Mouse (Mus musculus) heart, embryonic 16.5 days (tissue): ENCODE results near the gene Tspan13. TPM values are rescaled to one million over a fixed set of nuclear protein-coding genes. Genes with fewer than 3 reads are reported as not detected.

ENCODE experiments used
- ATAC-seq: fragments of 200-750 bp; cut with Nextera tagmentation; replicated peaks from 2 replicates; pipeline ENCODE4 v1.8.0; 2017; ENCODE audit warnings: moderate number of reproducible peaks; ENCODE audit not compliant: insufficient read depth, low FRiP score; ENCODE audit errors: extremely low read depth
- H3K27ac ChIP-seq: fragments of 300-500 bp; sonication (generic); 2 replicates; pipeline ENCODE4 v1.5.1; 2014; ENCODE audit warnings: mild to moderate bottlenecking, low read length, control low read depth, moderate library complexity
- H3K27me3 ChIP-seq: fragments of 300-500 bp; sonication (generic); 2 replicates; pipeline ENCODE4 v1.6.1; 2014; ENCODE audit warnings: low read length, mixed read lengths; ENCODE audit not compliant: control insufficient read depth, insufficient read depth
- H3K36me3 ChIP-seq: fragments of 300-500 bp; sonication (generic); 2 replicates; pipeline ENCODE4 v1.6.1; 2014; ENCODE audit not compliant: control insufficient read depth, insufficient read depth
- H3K4me1 ChIP-seq: fragments of 300-500 bp; sonication (generic); 2 replicates; pipeline ENCODE4 v1.6.1; 2014; ENCODE audit warnings: low read length, mixed read lengths; ENCODE audit not compliant: control insufficient read depth, insufficient read depth
- H3K4me2 ChIP-seq: fragments of 300-500 bp; sonication (generic); 2 replicates; pipeline ENCODE4 v1.6.1; 2014; ENCODE audit warnings: low read depth, mild to moderate bottlenecking, control low read depth, low read length
- H3K4me3 ChIP-seq: fragments of 300-500 bp; sonication (generic); 2 replicates; pipeline ENCODE4 v1.5.1; 2014; ENCODE audit warnings: mild to moderate bottlenecking, control low read depth, low read length
- H3K9ac ChIP-seq: fragments of 300-500 bp; sonication (generic); 2 replicates; pipeline ENCODE4 v1.6.1; 2014; ENCODE audit warnings: low read length, control low read depth
- H3K9me3 ChIP-seq: fragments of 300-500 bp; sonication (generic); replicated peaks from 2 replicates; pipeline ENCODE4 v1.6.1; 2016; ENCODE audit warnings: low read length; ENCODE audit not compliant: control insufficient read depth
- WGBS: fragments of 180-500 bp; shearing (Covaris S2); extraction: QIAGEN DNeasy Blood & Tissue Kit; methylation state at CpG from one replicate; pipeline ENCODE4 v1.1.7; 2014; 5-methylcytosine and 5-hydroxymethylcytosine counted together
- polyA plus RNA-seq: library from polyadenylated mRNA; unstranded; fragments of >200 nt; fragmentation: Nextera tagmentation; extraction: Ambion mirVana; gene quantifications from 2 replicates; pipeline ENCODE4 v1.2.1, GENCODE M21; 2015

Tspan13 gene
- polyA plus RNA-seq, 1 experiment from 2014 or later, result 72.3 TPM

GRCm38 (mm10) chr12:36065911-36066310 is 23.6 kb upstream of the Tspan13 start:
- Histone ChIP-seq H3K27me3 (no peaks in the 10 kb centered on the region), H3K36me3 (no peaks in the 10 kb centered on the region), H3K9me3 (peaks cover 11% of the 10 kb centered on the region), H3K4me1 (no peaks in the 10 kb centered on the region), H3K9ac (no peak overlapping the region), H3K4me3 (no peak overlapping the region), H3K27ac (no peak overlapping the region), H3K4me2 (no peak overlapping the region)
- ATAC-seq, result no peak
- WGBS, result 62% methylated on average over 1 of the region's 1 CpGs

DNA sequence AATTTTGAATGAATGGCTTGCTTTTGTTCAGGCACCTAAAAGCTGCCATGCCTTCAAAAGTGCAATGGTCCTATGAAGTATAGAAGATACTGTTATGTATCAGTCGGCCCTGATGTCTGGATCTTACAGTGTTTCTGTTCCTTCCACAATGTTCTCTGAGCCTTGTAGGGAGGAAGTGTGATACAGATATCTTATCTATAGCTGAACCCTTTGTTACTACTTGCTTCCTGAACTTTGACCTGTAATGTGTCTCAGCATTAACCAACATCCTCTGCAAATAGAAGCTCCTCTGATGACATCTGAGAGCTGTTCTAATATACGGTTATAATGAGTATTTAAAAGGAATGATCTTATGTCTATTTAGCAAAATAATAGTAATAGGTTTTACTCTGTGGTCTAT is 15.4 kb upstream of the Tspan13 start:
- Histone ChIP-seq H3K27ac (no peak overlapping the region), H3K4me2 (no peak overlapping the region), H3K4me3 (no peak overlapping the region), H3K36me3 (no peaks in the 10 kb centered on the region), H3K4me1 (0 out of 2 replicates have a peak, but pooled peaks cover 4% of the 10 kb centered on the region), H3K27me3 (no peaks in the 10 kb centered on the region), H3K9me3 (no peaks in the 10 kb centered on the region), H3K9ac (no peak overlapping the region)
- WGBS, result 42% methylated on average over 2 of the region's 2 CpGs
- ATAC-seq, result 0 out of 2 replicates have a peak, but pooled peaks have one; percentile 18

- WGBS, result 85% methylated on average over 1 of the region's 1 CpGs
- Histone ChIP-seq H3K36me3 (no peaks in the 10 kb centered on the region), H3K4me2 (no peak overlapping the region), H3K27me3 (no peaks in the 10 kb centered on the region), H3K4me3 (no peak overlapping the region), H3K9ac (no peak overlapping the region), H3K4me1 (no peaks in the 10 kb centered on the region), H3K27ac (no peak overlapping the region), H3K9me3 (no peaks in the 10 kb centered on the region)
- no peak for ATAC-seq
Observed at GRCm38 (mm10) chr12:36050276-36050675, 8.0 kb upstream of the Tspan13 start.

- no peaks in the 10 kb centered on the region for H3K36me3 ChIP-seq
- H3K9me3 ChIP-seq, result no peaks in the 10 kb centered on the region
- WGBS, result 85% methylated on average over 2 of the region's 2 CpGs
- no peak overlapping the region for H3K27ac ChIP-seq
- no peaks in the 10 kb centered on the region for H3K27me3 ChIP-seq
- ATAC-seq, result no peak
- H3K9ac ChIP-seq, result no peak overlapping the region
- H3K4me2 ChIP-seq, result no peak overlapping the region
- no peaks in the 10 kb centered on the region for H3K4me1 ChIP-seq
- no peak overlapping the region for H3K4me3 ChIP-seq
Observed at GRCm38 (mm10) chr12:36047593-36047992, 5.3 kb upstream of the Tspan13 start.

GRCm38 (mm10) chr12:36046196-36046595 is 3.9 kb upstream of the Tspan13 start:
- no peak for ATAC-seq
- H3K9ac ChIP-seq, result no peak overlapping the region
- H3K36me3 ChIP-seq, result no peaks in the 10 kb centered on the region
- no peaks in the 10 kb centered on the region for H3K9me3 ChIP-seq
- no peaks in the 10 kb centered on the region for H3K27me3 ChIP-seq
- H3K27ac ChIP-seq, result peak overlapping the region; percentile 11; the same call in 1 of the 2 replicates
- peaks cover 4% of the 10 kb centered on the region for H3K4me1 ChIP-seq
- no peak overlapping the region for H3K4me2 ChIP-seq
- 14% methylated on average over 5 of the region's 5 CpGs for WGBS
- no peak overlapping the region for H3K4me3 ChIP-seq

- Histone ChIP-seq H3K4me2 (no peak overlapping the region), H3K4me1 (peaks cover 16% of the 10 kb centered on the region), H3K27me3 (no peaks in the 10 kb centered on the region), H3K27ac (no peak overlapping the region), H3K9me3 (no peaks in the 10 kb centered on the region), H3K9ac (no peak overlapping the region), H3K4me3 (no peak overlapping the region), H3K36me3 (no peaks in the 10 kb centered on the region)
- 84% methylated on average over 2 of the region's 2 CpGs for WGBS
- ATAC-seq, result no peak
Observed at GRCm38 (mm10) chr12:36044691-36045090, 2.4 kb upstream of the Tspan13 start.

DNA sequence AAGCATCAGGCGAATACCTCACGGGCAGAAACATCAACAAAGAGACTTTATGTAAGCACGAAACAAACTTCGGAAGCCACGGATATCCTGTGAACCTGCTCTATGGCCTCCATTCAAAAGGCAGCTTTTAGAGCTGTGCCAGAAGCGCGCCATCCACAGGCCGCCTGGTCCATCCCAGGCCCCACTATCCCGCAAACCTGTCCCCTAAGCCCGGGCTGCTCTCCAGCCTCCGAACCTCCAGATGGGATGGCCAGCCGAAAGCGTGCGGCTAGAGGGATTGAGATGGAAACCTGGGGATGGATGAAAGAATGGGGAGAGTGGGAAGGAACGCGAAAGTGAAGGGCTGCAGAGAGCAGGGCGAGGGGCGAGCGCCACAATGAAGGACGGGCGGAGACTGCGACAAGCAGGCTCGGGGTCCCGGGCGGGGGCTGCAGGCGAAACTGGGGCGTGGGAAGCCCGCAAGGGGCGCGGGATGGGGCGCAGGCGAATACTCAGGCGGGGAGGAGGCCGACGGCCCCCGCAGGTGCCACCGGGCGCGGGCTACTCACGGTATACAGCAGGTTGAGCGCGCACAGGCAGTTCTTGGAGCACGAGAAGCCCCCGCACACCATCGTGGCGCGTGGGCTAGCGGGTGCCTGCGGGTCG is 475 bp downstream of the Tspan13 start:
- Histone ChIP-seq H3K9ac (peak overlapping the region; percentile 90), H3K9me3 (no peaks in the 10 kb centered on the region), H3K27ac (peak overlapping the region; percentile 68), H3K4me2 (peak overlapping the region; percentile 96), H3K4me1 (peaks cover 20% of the 10 kb centered on the region), H3K27me3 (no peaks in the 10 kb centered on the region), H3K4me3 (peak overlapping the region; percentile 91), H3K36me3 (no peaks in the 10 kb centered on the region)
- ATAC-seq, result peak; percentile 53
- under 1% methylated on average over 49 of the region's 50 CpGs for WGBS

GRCm38 (mm10) chr12:36041281-36041589 is 1.1 kb downstream of the Tspan13 start:
- peak overlapping the region; percentile 91 for H3K4me3 ChIP-seq
- H3K9me3 ChIP-seq, result no peaks in the 10 kb centered on the region
- 24% methylated on average over 4 of the region's 4 CpGs for WGBS
- peak overlapping the region; percentile 90; the same call in 1 of the 2 replicates for H3K9ac ChIP-seq
- no peaks in the 10 kb centered on the region for H3K36me3 ChIP-seq
- peak overlapping the region; percentile 59; the same call in 1 of the 2 replicates for H3K27ac ChIP-seq
- H3K4me2 ChIP-seq, result peak overlapping the region; percentile 96
- H3K27me3 ChIP-seq, result no peaks in the 10 kb centered on the region
- peaks cover 20% of the 10 kb centered on the region for H3K4me1 ChIP-seq
- no peak for ATAC-seq

GRCm38 (mm10) chr12:36040571-36041280 is 1.6 kb downstream of the Tspan13 start:
- no peak for ATAC-seq
- Histone ChIP-seq H3K9ac (peak overlapping the region; percentile 45; the same call in 1 of the 2 replicates), H3K27ac (peak overlapping the region; percentile 59; the same call in 1 of the 2 replicates)

More at GRCm38 (mm10) chr12:36040571-36041280, 1.6 kb downstream of the Tspan13 start:
- no peaks in the 10 kb centered on the region for H3K27me3 ChIP-seq
- H3K36me3 ChIP-seq, result no peaks in the 10 kb centered on the region
- H3K9me3 ChIP-seq, result no peaks in the 10 kb centered on the region
- H3K4me3 ChIP-seq, result peak overlapping the region; percentile 91
- H3K4me1 ChIP-seq, result peaks cover 20% of the 10 kb centered on the region
- WGBS, result 50% methylated on average over 10 of the region's 10 CpGs
- H3K4me2 ChIP-seq, result peak overlapping the region; percentile 96
